Mouse (Mus musculus): ENCODE results near the gene March2. TPM values are rescaled to one million over a fixed set of nuclear protein-coding genes. Genes with fewer than 3 reads are reported as not detected.

The March2 gene
- 227 and 290 TPM in 2 replicates for polyA plus RNA-seq (2011; ENCODE audit: insufficient read depth, insufficient read length, low replicate concordance, missing spikeins)

GRCm38 (mm10) chr17:33718384-33718881 lies at the start of gene March2:
Gene March2 (minus strand): TSS chr17:33718670.
- Histone ChIP-seq H3K27ac (ENCODE audit: control insufficient read depth, insufficient read depth, low read depth, low read length, poor library complexity) (peak within 1 kb of the TSS; percentile 39), H3K4me1 (ENCODE audit: control insufficient read depth, insufficient read depth, low read length) (no peaks in the 10 kb centered on the region), H3K4me3 (replicated peaks; ENCODE audit: control insufficient read depth, low read depth, low read length) (peak within 1 kb of the TSS; percentile 84)
- under 1% methylated on average over 46 of the region's 46 CpGs for WGBS
- TF ChIP-seq POLR2A (IDR thresholded peaks at IDR 0.05; ENCODE audit: borderline replicate concordance, control insufficient read depth, low read depth, low read length) = peak; percentile 78; the same call in 1 of the 2 replicates
- TF ChIP-seq CTCF (IDR thresholded peaks at IDR 0.05; ENCODE audit: control insufficient read depth, insufficient read depth, low read length) = no peak

DNA sequence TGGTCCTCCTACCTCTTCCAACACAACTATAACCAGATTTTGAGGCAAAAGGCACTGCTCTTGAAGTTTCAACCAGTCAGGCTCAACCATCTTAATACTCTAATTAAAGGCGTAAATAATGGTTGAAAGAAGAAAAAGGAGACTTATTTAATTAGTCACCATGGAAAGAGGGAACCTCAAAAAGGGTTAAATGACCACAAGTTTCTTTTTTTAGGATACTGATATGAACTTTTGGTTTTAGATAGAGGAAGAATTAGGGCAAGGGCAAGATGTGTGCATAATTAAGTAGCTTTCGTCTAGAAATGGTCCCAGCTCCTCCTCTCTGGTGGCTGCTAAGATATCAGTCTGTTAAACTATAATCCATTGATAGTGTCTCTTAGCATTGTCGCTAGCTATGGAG lies 47.9 kb upstream of the March2 start:
- H3K4me1 ChIP-seq (ENCODE audit: control insufficient read depth, insufficient read depth, low read length) = no peaks in the 10 kb centered on the region
- 45% methylated on average over 3 of the region's 3 CpGs for WGBS
- H3K4me3 ChIP-seq (replicated peaks; ENCODE audit: control insufficient read depth, low read depth, low read length) = no peak overlapping the region
- TF ChIP-seq CTCF (IDR thresholded peaks at IDR 0.05; ENCODE audit: control insufficient read depth, insufficient read depth, low read length) = no peak
- no peak overlapping the region for H3K27ac ChIP-seq (ENCODE audit: control insufficient read depth, insufficient read depth, low read depth, low read length, poor library complexity)

DNA sequence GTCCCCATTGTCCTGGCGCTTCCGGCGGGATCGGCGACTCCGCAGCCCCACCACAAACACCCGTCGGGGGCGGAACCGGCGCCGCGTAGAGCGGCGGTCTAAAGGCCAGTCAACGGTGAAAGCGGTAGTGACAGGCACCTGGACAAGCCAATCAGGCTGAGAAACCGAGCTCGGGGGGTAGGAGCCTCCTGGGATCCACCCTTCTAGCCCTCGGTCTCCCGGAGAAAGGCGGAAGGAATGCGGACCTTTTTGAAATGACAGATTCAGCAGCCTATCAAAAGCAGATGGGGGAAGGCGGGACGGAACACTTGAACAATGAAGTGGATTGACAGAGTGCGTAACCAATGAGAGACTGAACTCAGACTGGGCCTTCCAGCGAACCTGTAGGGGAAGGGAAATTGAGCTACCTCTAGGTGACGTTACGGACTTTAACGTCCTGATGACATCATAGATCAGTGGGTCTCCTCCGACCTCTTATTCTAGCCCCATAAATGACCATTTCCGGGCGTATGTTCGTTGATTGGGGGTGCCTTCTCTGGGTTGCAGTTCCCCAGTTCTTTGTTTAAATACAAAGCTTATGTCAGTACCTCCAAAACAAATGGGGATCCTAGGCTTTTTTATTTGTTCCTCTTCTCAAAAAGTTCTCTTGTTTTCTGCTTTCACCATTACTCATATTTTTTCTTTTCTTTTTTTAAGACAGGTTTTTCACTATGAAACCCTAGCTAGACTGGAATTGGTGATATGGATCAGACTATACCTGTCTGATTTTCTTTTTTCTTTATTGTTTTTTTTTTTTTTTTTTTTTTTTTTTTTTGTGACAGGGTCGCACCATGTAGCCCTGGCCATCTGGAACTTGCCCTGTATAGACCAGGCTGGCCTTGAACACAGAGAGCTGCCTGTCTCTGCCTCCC lies 42.0 kb upstream of the March2 start, which contains the start of gene Rab11b:
TSS of gene Rab11b (minus strand) at position 276 of the 911 bp plus-strand sequence.
- WGBS = 2% methylated on average over 35 of the region's 35 CpGs
- H3K27ac ChIP-seq (ENCODE audit: control insufficient read depth, insufficient read depth, low read depth, low read length, poor library complexity) = peak within 1 kb of the TSS; percentile 99
- peaks cover 1% of the 10 kb centered on the region; the same call in 1 of the 2 replicates for H3K4me1 ChIP-seq (ENCODE audit: control insufficient read depth, insufficient read depth, low read length)
- peak within 1 kb of the TSS; percentile 74 for H3K4me3 ChIP-seq (replicated peaks; ENCODE audit: control insufficient read depth, low read depth, low read length)
- TF ChIP-seq POLR2A (IDR thresholded peaks at IDR 0.05; ENCODE audit: borderline replicate concordance, control insufficient read depth, low read depth, low read length) (no peak; the same call in 1 of the 2 replicates), CTCF (IDR thresholded peaks at IDR 0.05; ENCODE audit: control insufficient read depth, insufficient read depth, low read length) (no peak)

DNA sequence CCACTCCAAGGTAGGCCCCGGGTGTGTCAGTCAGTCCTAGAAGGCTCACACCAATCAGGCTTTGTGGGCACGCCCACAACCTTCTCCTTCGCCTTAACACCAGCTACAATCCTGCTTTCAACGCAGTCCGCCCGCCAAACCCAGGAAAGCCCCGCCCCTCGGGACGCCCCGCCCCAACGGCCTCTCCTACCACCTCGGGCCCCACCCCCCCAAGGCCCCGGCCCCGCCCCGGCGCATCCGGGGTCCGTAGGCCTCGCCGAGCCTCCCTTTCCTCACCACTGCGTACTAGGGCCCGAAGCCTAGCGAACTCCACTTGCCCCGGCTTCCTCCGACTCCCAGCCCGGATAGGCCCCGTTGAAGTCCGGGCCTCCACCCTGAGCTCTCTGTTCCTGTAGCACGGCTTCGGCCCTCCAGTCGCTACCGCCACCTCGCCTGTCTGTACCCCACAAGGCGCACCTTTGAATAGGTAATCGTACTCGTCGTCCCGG lies 41.3 kb upstream of the March2 start:
- peak overlapping the region; percentile 99 for H3K27ac ChIP-seq (ENCODE audit: control insufficient read depth, insufficient read depth, low read depth, low read length, poor library complexity)
- H3K4me3 ChIP-seq (replicated peaks; ENCODE audit: control insufficient read depth, low read depth, low read length) = peak overlapping the region; percentile 74
- H3K4me1 ChIP-seq (ENCODE audit: control insufficient read depth, insufficient read depth, low read length) = peaks cover 1% of the 10 kb centered on the region; the same call in 1 of the 2 replicates
- TF ChIP-seq CTCF (IDR thresholded peaks at IDR 0.05; ENCODE audit: control insufficient read depth, insufficient read depth, low read length) (no peak), POLR2A (IDR thresholded peaks at IDR 0.05; ENCODE audit: borderline replicate concordance, control insufficient read depth, low read depth, low read length) (0 out of 2 replicates have a peak, but pooled peaks have one; percentile 65)
- WGBS = under 1% methylated on average over 38 of the region's 38 CpGs

GRCm38 (mm10) chr17:33757231-33757630 lies 38.8 kb upstream of the March2 start:
- H3K4me3 ChIP-seq (replicated peaks; ENCODE audit: control insufficient read depth, low read depth, low read length) = no peak overlapping the region
- peaks cover 1% of the 10 kb centered on the region; the same call in 1 of the 2 replicates for H3K4me1 ChIP-seq (ENCODE audit: control insufficient read depth, insufficient read depth, low read length)
- WGBS = 61% methylated on average over 4 of the region's 4 CpGs
- no peak for TF ChIP-seq CTCF (IDR thresholded peaks at IDR 0.05; ENCODE audit: control insufficient read depth, insufficient read depth, low read length)
- no peak for TF ChIP-seq POLR2A (IDR thresholded peaks at IDR 0.05; ENCODE audit: borderline replicate concordance, control insufficient read depth, low read depth, low read length)
- no peak overlapping the region for H3K27ac ChIP-seq (ENCODE audit: control insufficient read depth, insufficient read depth, low read depth, low read length, poor library complexity)

GRCm38 (mm10) chr17:33756108-33756790 lies 37.8 kb upstream of the March2 start:
- TF ChIP-seq CTCF (IDR thresholded peaks at IDR 0.05; ENCODE audit: control insufficient read depth, insufficient read depth, low read length) = no peak
- no peak for TF ChIP-seq POLR2A (IDR thresholded peaks at IDR 0.05; ENCODE audit: borderline replicate concordance, control insufficient read depth, low read depth, low read length)
- Histone ChIP-seq H3K27ac (ENCODE audit: control insufficient read depth, insufficient read depth, low read depth, low read length, poor library complexity) (no peak overlapping the region), H3K4me1 (ENCODE audit: control insufficient read depth, insufficient read depth, low read length) (peaks cover 1% of the 10 kb centered on the region; the same call in 1 of the 2 replicates), H3K4me3 (replicated peaks; ENCODE audit: control insufficient read depth, low read depth, low read length) (no peak overlapping the region)
- 80% methylated on average over 3 of the region's 3 CpGs for WGBS

DNA sequence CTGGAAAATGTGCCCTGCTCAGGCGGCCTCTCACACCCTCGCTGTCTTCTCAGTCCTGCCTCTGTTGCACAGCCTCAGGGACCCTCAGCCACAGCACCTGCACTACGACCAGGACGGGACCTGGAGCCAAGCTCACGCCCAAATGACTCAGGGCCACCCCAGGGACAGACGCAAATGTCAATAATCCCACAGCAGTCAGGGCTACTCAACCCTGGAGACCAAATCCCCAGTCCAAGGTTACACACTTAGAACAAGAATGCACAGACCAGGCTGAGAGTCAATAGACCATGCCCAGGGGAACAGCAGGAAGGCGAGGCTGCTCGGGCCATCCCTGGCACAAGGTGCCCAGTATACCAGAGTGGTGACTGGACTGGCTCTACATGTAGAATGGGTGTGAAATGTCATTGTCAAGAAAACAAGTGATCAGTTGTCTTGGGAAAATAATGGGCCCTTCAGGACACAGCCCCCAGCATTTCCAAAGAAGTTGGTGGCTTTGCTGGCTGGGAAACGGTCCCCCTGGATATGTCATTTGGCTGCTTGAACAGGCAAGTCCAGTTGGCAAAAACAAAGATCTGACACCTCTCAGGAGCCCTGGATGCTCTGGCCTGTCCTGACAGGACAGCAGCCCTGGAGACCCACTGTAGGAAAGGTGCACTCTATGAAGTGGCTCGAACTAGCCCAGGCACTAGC lies 37.1 kb upstream of the March2 start:
- H3K4me1 ChIP-seq (ENCODE audit: control insufficient read depth, insufficient read depth, low read length) = peaks cover 1% of the 10 kb centered on the region; the same call in 1 of the 2 replicates
- H3K4me3 ChIP-seq (replicated peaks; ENCODE audit: control insufficient read depth, low read depth, low read length) = no peak overlapping the region
- TF ChIP-seq POLR2A (IDR thresholded peaks at IDR 0.05; ENCODE audit: borderline replicate concordance, control insufficient read depth, low read depth, low read length) = no peak
- no peak for TF ChIP-seq CTCF (IDR thresholded peaks at IDR 0.05; ENCODE audit: control insufficient read depth, insufficient read depth, low read length)
- WGBS = 81% methylated on average over 10 of the region's 10 CpGs
- H3K27ac ChIP-seq (ENCODE audit: control insufficient read depth, insufficient read depth, low read depth, low read length, poor library complexity) = no peak overlapping the region

All from bone marrow, adult 2 months (tissue).